Mouse (Mus musculus): Measurements from ENCODE around the gene Baz2a. TPM values are rescaled to one million over a fixed set of nuclear protein-coding genes. Genes with fewer than 3 reads are reported as not detected.
"Not testable (repeated sequence)": the region's sequence is repeated elsewhere in the genome, so short reads cannot be mapped to it uniquely, and the experiment has no call there.

Baz2a gene
- polyA plus RNA-seq, 1 experiment from 2014 or later, result 20.3 TPM

GRCm38 (mm10) chr10:128052136-128052535, 39.2 kb upstream of the Baz2a start:
- not testable (repeated sequence) for ATAC-seq (ENCODE audit: insufficient read depth, low FRiP score, low TSS enrichment); H3K4me1 ChIP-seq (ENCODE audit: control insufficient read depth, insufficient read depth, low read length); DNase-seq (ENCODE audit: low spot score); H3K4me3 ChIP-seq (ENCODE audit: low read depth, low read length); H3K9ac ChIP-seq (ENCODE audit: low read length); H3K27ac ChIP-seq (ENCODE audit: low read depth, low read length); H3K4me2 ChIP-seq (ENCODE audit: low read depth); H3K9me3 ChIP-seq (ENCODE audit: control insufficient read depth, low read length); H3K27me3 ChIP-seq (ENCODE audit: control insufficient read depth, insufficient read depth, low read length)
- H3K36me3 ChIP-seq (ENCODE audit: control insufficient read depth, insufficient read depth, low read length), result peaks cover 11% of the 10 kb centered on the region
- WGBS, result 93% methylated on average over 1 of the region's 2 CpGs

- Histone ChIP-seq H3K27me3 (ENCODE audit: control insufficient read depth, insufficient read depth, low read length) (no peaks in the 10 kb centered on the region), H3K4me3 (ENCODE audit: low read depth, low read length) (no peak overlapping the region), H3K9me3 (ENCODE audit: control insufficient read depth, low read length) (no peaks in the 10 kb centered on the region), H3K36me3 (ENCODE audit: control insufficient read depth, insufficient read depth, low read length) (peaks cover 11% of the 10 kb centered on the region), H3K9ac (ENCODE audit: low read length) (no peak overlapping the region), H3K4me2 (ENCODE audit: low read depth) (no peak overlapping the region), H3K27ac (ENCODE audit: low read depth, low read length) (no peak overlapping the region), H3K4me1 (ENCODE audit: control insufficient read depth, insufficient read depth, low read length) (peaks cover 3% of the 10 kb centered on the region; the same call in 1 of the 2 replicates)
- 95% methylated on average over 8 of the region's 8 CpGs for WGBS
- no peak for ATAC-seq (ENCODE audit: insufficient read depth, low FRiP score, low TSS enrichment)
- no peak for DNase-seq (ENCODE audit: low spot score)
Measured at GRCm38 (mm10) chr10:128053001-128053400, 38.4 kb upstream of the Baz2a start.

GRCm38 (mm10) chr10:128058184-128058583, 33.2 kb upstream of the Baz2a start:
- H3K36me3 ChIP-seq (ENCODE audit: control insufficient read depth, insufficient read depth, low read length), result no peaks in the 10 kb centered on the region
- DNase-seq (ENCODE audit: low spot score), result no peak
- peak overlapping the region; percentile 94 for H3K9ac ChIP-seq (ENCODE audit: low read length)
- peak overlapping the region; percentile 94 for H3K4me3 ChIP-seq (ENCODE audit: low read depth, low read length)
- WGBS, result under 1% methylated on average over 18 of the region's 18 CpGs
- no peak for ATAC-seq (ENCODE audit: insufficient read depth, low FRiP score, low TSS enrichment)
- peak overlapping the region; percentile 85 for H3K4me2 ChIP-seq (ENCODE audit: low read depth)
- H3K27ac ChIP-seq (ENCODE audit: low read depth, low read length), result peak overlapping the region; percentile 99
- no peaks in the 10 kb centered on the region for H3K9me3 ChIP-seq (ENCODE audit: control insufficient read depth, low read length)
- no peaks in the 10 kb centered on the region for H3K27me3 ChIP-seq (ENCODE audit: control insufficient read depth, insufficient read depth, low read length)
- H3K4me1 ChIP-seq (ENCODE audit: control insufficient read depth, insufficient read depth, low read length), result peaks cover 12% of the 10 kb centered on the region

- Histone ChIP-seq H3K4me2 (ENCODE audit: low read depth) (peak within 1 kb of the TSS; percentile 85), H3K36me3 (ENCODE audit: control insufficient read depth, insufficient read depth, low read length) (peaks cover under 1% of the 10 kb centered on the region), H3K9ac (ENCODE audit: low read length) (peak within 1 kb of the TSS; percentile 94), H3K4me3 (ENCODE audit: low read depth, low read length) (peak within 1 kb of the TSS; percentile 94), H3K27ac (ENCODE audit: low read depth, low read length) (peak within 1 kb of the TSS; percentile 99), H3K9me3 (ENCODE audit: control insufficient read depth, low read length) (no peaks in the 10 kb centered on the region), H3K27me3 (ENCODE audit: control insufficient read depth, insufficient read depth, low read length) (no peaks in the 10 kb centered on the region), H3K4me1 (ENCODE audit: control insufficient read depth, insufficient read depth, low read length) (peaks cover 12% of the 10 kb centered on the region)
- ATAC-seq (ENCODE audit: insufficient read depth, low FRiP score, low TSS enrichment) (peak; percentile 89), DNase-seq (ENCODE audit: low spot score) (peak; percentile 99)
- 0% methylated on average over 69 of the region's 72 CpGs for WGBS
Measured at GRCm38 (mm10) chr10:128058601-128059151, 32.7 kb upstream of the Baz2a start, which contains the start of gene Ptges3. Gene Ptges3, plus strand, starts transcription at chr10:128058954.

GRCm38 (mm10) chr10:128059207-128059981, 32.0 kb upstream of the Baz2a start:
- Histone ChIP-seq H3K4me3 (ENCODE audit: low read depth, low read length) (peak overlapping the region; percentile 94), H3K36me3 (ENCODE audit: control insufficient read depth, insufficient read depth, low read length) (peaks cover 4% of the 10 kb centered on the region), H3K9me3 (ENCODE audit: control insufficient read depth, low read length) (no peaks in the 10 kb centered on the region), H3K4me2 (ENCODE audit: low read depth) (peak overlapping the region; percentile 85), H3K9ac (ENCODE audit: low read length) (peak overlapping the region; percentile 94), H3K4me1 (ENCODE audit: control insufficient read depth, insufficient read depth, low read length) (peaks cover 12% of the 10 kb centered on the region), H3K27ac (ENCODE audit: low read depth, low read length) (peak overlapping the region; percentile 99), H3K27me3 (ENCODE audit: control insufficient read depth, insufficient read depth, low read length) (no peaks in the 10 kb centered on the region)
- WGBS, result under 1% methylated on average over 53 of the region's 62 CpGs
- ATAC-seq (ENCODE audit: insufficient read depth, low FRiP score, low TSS enrichment) (peak; percentile 25), DNase-seq (ENCODE audit: low spot score) (peak; percentile 64)

GRCm38 (mm10) chr10:128061109-128061508, 30.3 kb upstream of the Baz2a start:
- H3K4me2 ChIP-seq (ENCODE audit: low read depth), result peak overlapping the region; percentile 85
- no peak overlapping the region for H3K27ac ChIP-seq (ENCODE audit: low read depth, low read length)

GRCm38 (mm10) chr10:128062221-128062989, 29.0 kb upstream of the Baz2a start:
- no peaks in the 10 kb centered on the region for H3K27me3 ChIP-seq (ENCODE audit: control insufficient read depth, insufficient read depth, low read length)
- no peak for ATAC-seq (ENCODE audit: insufficient read depth, low FRiP score, low TSS enrichment)
- no peak overlapping the region for H3K27ac ChIP-seq (ENCODE audit: low read depth, low read length)
- H3K36me3 ChIP-seq (ENCODE audit: control insufficient read depth, insufficient read depth, low read length), result peaks cover 4% of the 10 kb centered on the region
- H3K9ac ChIP-seq (ENCODE audit: low read length), result no peak overlapping the region
- H3K9me3 ChIP-seq (ENCODE audit: control insufficient read depth, low read length), result no peaks in the 10 kb centered on the region
- 95% methylated on average over 6 of the region's 6 CpGs for WGBS
- no peak for DNase-seq (ENCODE audit: low spot score)
- peaks cover 12% of the 10 kb centered on the region for H3K4me1 ChIP-seq (ENCODE audit: control insufficient read depth, insufficient read depth, low read length)
- H3K4me2 ChIP-seq (ENCODE audit: low read depth), result no peak overlapping the region
- H3K4me3 ChIP-seq (ENCODE audit: low read depth, low read length), result no peak overlapping the region

More at GRCm38 (mm10) chr10:128061109-128061508, 30.3 kb upstream of the Baz2a start:
- WGBS, result 91% methylated on average over 5 of the region's 5 CpGs
- Histone ChIP-seq H3K9me3 (ENCODE audit: control insufficient read depth, low read length) (no peaks in the 10 kb centered on the region), H3K9ac (ENCODE audit: low read length) (no peak overlapping the region), H3K4me1 (ENCODE audit: control insufficient read depth, insufficient read depth, low read length) (peaks cover 12% of the 10 kb centered on the region), H3K4me3 (ENCODE audit: low read depth, low read length) (peak overlapping the region; percentile 94; the same call in 1 of the 2 replicates), H3K36me3 (ENCODE audit: control insufficient read depth, insufficient read depth, low read length) (peaks cover 4% of the 10 kb centered on the region), H3K27me3 (ENCODE audit: control insufficient read depth, insufficient read depth, low read length) (no peaks in the 10 kb centered on the region)
- DNase-seq (ENCODE audit: low spot score) (no peak), ATAC-seq (ENCODE audit: insufficient read depth, low FRiP score, low TSS enrichment) (no peak)

- H3K36me3 ChIP-seq (ENCODE audit: control insufficient read depth, insufficient read depth, low read length), result peaks cover 19% of the 10 kb centered on the region
- no peak overlapping the region for H3K9ac ChIP-seq (ENCODE audit: low read length)
- no peaks in the 10 kb centered on the region for H3K4me1 ChIP-seq (ENCODE audit: control insufficient read depth, insufficient read depth, low read length)
- DNase-seq (ENCODE audit: low spot score), result no peak
- no peaks in the 10 kb centered on the region for H3K9me3 ChIP-seq (ENCODE audit: control insufficient read depth, low read length)
- H3K4me2 ChIP-seq (ENCODE audit: low read depth), result no peak overlapping the region
- no peak overlapping the region for H3K27ac ChIP-seq (ENCODE audit: low read depth, low read length)
- ATAC-seq (ENCODE audit: insufficient read depth, low FRiP score, low TSS enrichment), result no peak
- H3K4me3 ChIP-seq (ENCODE audit: low read depth, low read length), result no peak overlapping the region
- 86% methylated on average over 5 of the region's 5 CpGs for WGBS
- H3K27me3 ChIP-seq (ENCODE audit: control insufficient read depth, insufficient read depth, low read length), result no peaks in the 10 kb centered on the region
Measured at GRCm38 (mm10) chr10:128066072-128066471, 25.3 kb upstream of the Baz2a start.

Data from neural tube, embryonic 11.5 days (tissue).